Mouse (Mus musculus): ENCODE data around the gene Elavl2. TPM values are rescaled to one million over a fixed set of nuclear protein-coding genes. Genes with fewer than 3 reads are reported as not detected.

The Elavl2 gene
- total RNA-seq, 2 experiments from 2014 or later: 116 to 135 TPM

- DNase-seq (ENCODE audit: low spot score in 2 of 2): no peak
Observed at GRCm38 (mm10) chr4:91219322-91219721, 181.3 kb downstream of the Elavl2 start.

GRCm38 (mm10) chr4:91213917-91214316 is 186.7 kb downstream of the Elavl2 start:
- no peak for DNase-seq (ENCODE audit: low spot score in 2 of 2)

- no peak for DNase-seq (ENCODE audit: low spot score in 2 of 2)
Observed at GRCm38 (mm10) chr4:91208415-91209292, 191.9 kb downstream of the Elavl2 start.

Small RNAs within 50 kb of the gene (microRNA-seq; reads per million reads assigned to microRNA genes)
- gene Mir6402: 0 reads per million in 2 experiments

All from layer of hippocampus, postnatal 10 days (tissue).